Mouse (Mus musculus): ENCODE results near the gene Ttc16.

DNA sequence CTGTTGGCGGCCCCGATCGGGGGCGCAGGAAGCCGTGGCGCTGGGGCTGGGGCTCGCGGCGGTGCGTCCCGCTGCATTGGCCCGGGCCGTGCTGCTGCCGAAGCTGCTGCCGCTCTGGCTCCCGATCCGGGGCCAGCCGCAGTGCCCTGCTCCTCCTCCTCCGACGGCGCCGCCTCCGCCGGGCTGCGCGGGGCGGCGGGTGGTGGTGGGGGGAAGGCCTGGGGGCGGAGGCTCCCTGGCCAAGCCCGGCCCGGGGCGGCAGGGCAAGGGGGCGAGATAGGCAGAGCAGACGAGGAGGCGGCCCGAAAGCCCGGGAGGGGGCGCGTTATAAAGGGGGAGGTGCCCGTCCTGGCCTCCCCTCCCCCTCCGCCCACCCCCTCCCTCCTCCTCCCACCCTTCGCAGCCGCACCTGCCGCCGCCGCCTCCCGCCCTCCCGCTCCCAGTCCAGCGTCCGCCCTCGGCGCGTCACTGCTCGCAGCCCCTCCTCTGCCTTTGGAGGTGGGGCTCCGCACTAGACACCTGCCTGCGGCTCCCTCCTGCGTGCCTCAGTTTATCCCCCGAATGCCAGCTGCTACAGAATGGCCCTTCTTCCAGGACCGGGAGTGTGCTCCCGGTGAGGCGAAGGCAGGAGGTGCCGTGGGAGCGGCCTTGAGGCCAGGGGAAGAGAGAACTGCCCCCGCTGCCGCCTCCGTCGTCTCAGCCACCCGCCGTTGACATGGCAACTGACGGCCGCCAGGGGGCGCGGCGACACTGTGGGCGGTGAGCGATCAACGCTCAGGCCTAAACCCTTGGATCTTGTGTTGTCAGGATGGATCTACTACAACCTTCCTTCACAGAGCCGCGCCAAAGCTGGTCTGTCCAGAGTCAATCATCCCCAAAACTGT, 62.3 kb downstream of the Ttc16 start, which contains the start of gene Cdk9:
- TF ChIP-seq USF1 (IDR thresholded peaks at IDR 0.05; ENCODE audit: low read depth) (no peak), CTCF (IDR thresholded peaks at IDR 0.05; ENCODE audit: control insufficient read depth, insufficient read depth, insufficient read length) (peak; percentile 99)

Measured in C2C12 (cell line).